Mouse (Mus musculus): ENCODE data around the gene Paqr7. TPM values are rescaled to one million over a fixed set of nuclear protein-coding genes. Genes with fewer than 3 reads are reported as not detected.

The Paqr7 gene
- polyA plus RNA-seq, 1 experiment from 2014 or later, result 2.0 TPM

DNA sequence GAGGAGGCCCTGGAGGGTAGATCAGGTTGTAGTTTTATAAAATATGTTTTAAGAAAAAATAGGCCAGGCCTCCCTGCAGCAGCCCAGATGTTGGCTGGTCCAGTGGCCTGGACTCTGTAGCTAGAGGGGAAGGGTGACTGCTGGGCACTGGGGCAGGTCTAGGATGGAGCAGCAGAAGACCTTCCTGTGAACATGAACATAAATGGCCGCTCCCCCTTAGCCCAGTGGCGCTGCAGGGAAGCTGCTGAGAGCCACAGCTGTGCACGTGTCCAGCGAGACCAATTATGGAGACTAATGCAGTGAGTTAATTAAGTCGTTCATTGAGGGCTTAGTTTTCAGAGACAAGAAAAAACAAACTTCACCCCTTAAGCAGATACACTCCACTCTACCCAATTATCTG is 29.3 kb downstream of the Paqr7 start:
- no peak overlapping the region for H3K9ac ChIP-seq (ENCODE audit: low read depth, low read length)
- H3K4me1 ChIP-seq (ENCODE audit: control insufficient read depth, insufficient read depth, low read length), result no peaks in the 10 kb centered on the region
- ATAC-seq (ENCODE audit: low read depth) (peak; percentile 57; the same call in 1 of the 2 replicates), DNase-seq (ENCODE audit: low spot score) (peak; percentile 30)
- no peak overlapping the region for H3K4me2 ChIP-seq (ENCODE audit: low read depth, low read length)
- H3K27ac ChIP-seq (replicated peaks; ENCODE audit: low read depth, low read length), result no peak overlapping the region
- H3K27me3 ChIP-seq (replicated peaks; ENCODE audit: control insufficient read depth, insufficient read depth, low read length), result no peaks in the 10 kb centered on the region
- H3K9me3 ChIP-seq (ENCODE audit: control insufficient read depth, low read length), result no peaks in the 10 kb centered on the region
- 67% methylated on average over 5 of the region's 5 CpGs for WGBS
- H3K4me3 ChIP-seq (ENCODE audit: low read depth, low read length), result no peak overlapping the region
- H3K36me3 ChIP-seq (ENCODE audit: control insufficient read depth, insufficient read depth, low read length), result peaks cover 69% of the 10 kb centered on the region

GRCm38 (mm10) chr4:134526220-134526619 is 29.7 kb downstream of the Paqr7 start:
- ATAC-seq (ENCODE audit: low read depth) (no peak), DNase-seq (ENCODE audit: low spot score) (no peak)
- WGBS, result 71% methylated on average over 5 of the region's 5 CpGs
- no peaks in the 10 kb centered on the region for H3K27me3 ChIP-seq (replicated peaks; ENCODE audit: control insufficient read depth, insufficient read depth, low read length)
- no peaks in the 10 kb centered on the region for H3K9me3 ChIP-seq (ENCODE audit: control insufficient read depth, low read length)
- no peak overlapping the region for H3K27ac ChIP-seq (replicated peaks; ENCODE audit: low read depth, low read length)
- H3K4me1 ChIP-seq (ENCODE audit: control insufficient read depth, insufficient read depth, low read length), result no peaks in the 10 kb centered on the region
- no peak overlapping the region for H3K4me3 ChIP-seq (ENCODE audit: low read depth, low read length)
- H3K9ac ChIP-seq (ENCODE audit: low read depth, low read length), result no peak overlapping the region
- H3K4me2 ChIP-seq (ENCODE audit: low read depth, low read length), result no peak overlapping the region
- peaks cover 73% of the 10 kb centered on the region for H3K36me3 ChIP-seq (ENCODE audit: control insufficient read depth, insufficient read depth, low read length)

GRCm38 (mm10) chr4:134532928-134533327 is 36.4 kb downstream of the Paqr7 start:
- 80% methylated on average over 4 of the region's 4 CpGs for WGBS
- Histone ChIP-seq H3K4me2 (ENCODE audit: low read depth, low read length) (no peak overlapping the region), H3K9me3 (ENCODE audit: control insufficient read depth, low read length) (no peaks in the 10 kb centered on the region), H3K27ac (replicated peaks; ENCODE audit: low read depth, low read length) (no peak overlapping the region), H3K9ac (ENCODE audit: low read depth, low read length) (no peak overlapping the region), H3K4me1 (ENCODE audit: control insufficient read depth, insufficient read depth, low read length) (peaks cover 13% of the 10 kb centered on the region), H3K4me3 (ENCODE audit: low read depth, low read length) (no peak overlapping the region), H3K36me3 (ENCODE audit: control insufficient read depth, insufficient read depth, low read length) (peaks cover 39% of the 10 kb centered on the region), H3K27me3 (replicated peaks; ENCODE audit: control insufficient read depth, insufficient read depth, low read length) (no peaks in the 10 kb centered on the region)
- ATAC-seq (ENCODE audit: low read depth), result no peak
- DNase-seq (ENCODE audit: low spot score), result no peak

GRCm38 (mm10) chr4:134533421-134533820 is 36.9 kb downstream of the Paqr7 start:
- peaks cover 13% of the 10 kb centered on the region for H3K4me1 ChIP-seq (ENCODE audit: control insufficient read depth, insufficient read depth, low read length)
- WGBS, result 77% methylated on average over 4 of the region's 4 CpGs
- peak overlapping the region; percentile 98 for H3K4me3 ChIP-seq (ENCODE audit: low read depth, low read length)
- no peak for DNase-seq (ENCODE audit: low spot score)
- ATAC-seq (ENCODE audit: low read depth), result no peak
- H3K4me2 ChIP-seq (ENCODE audit: low read depth, low read length), result peak overlapping the region; percentile 91
- no peaks in the 10 kb centered on the region for H3K27me3 ChIP-seq (replicated peaks; ENCODE audit: control insufficient read depth, insufficient read depth, low read length)
- 0 out of 2 replicates have a peak overlapping the region, but pooled peaks have one; percentile 93 for H3K9ac ChIP-seq (ENCODE audit: low read depth, low read length)
- H3K27ac ChIP-seq (replicated peaks; ENCODE audit: low read depth, low read length), result no peak overlapping the region
- no peaks in the 10 kb centered on the region for H3K9me3 ChIP-seq (ENCODE audit: control insufficient read depth, low read length)
- peaks cover 39% of the 10 kb centered on the region for H3K36me3 ChIP-seq (ENCODE audit: control insufficient read depth, insufficient read depth, low read length)

DNA sequence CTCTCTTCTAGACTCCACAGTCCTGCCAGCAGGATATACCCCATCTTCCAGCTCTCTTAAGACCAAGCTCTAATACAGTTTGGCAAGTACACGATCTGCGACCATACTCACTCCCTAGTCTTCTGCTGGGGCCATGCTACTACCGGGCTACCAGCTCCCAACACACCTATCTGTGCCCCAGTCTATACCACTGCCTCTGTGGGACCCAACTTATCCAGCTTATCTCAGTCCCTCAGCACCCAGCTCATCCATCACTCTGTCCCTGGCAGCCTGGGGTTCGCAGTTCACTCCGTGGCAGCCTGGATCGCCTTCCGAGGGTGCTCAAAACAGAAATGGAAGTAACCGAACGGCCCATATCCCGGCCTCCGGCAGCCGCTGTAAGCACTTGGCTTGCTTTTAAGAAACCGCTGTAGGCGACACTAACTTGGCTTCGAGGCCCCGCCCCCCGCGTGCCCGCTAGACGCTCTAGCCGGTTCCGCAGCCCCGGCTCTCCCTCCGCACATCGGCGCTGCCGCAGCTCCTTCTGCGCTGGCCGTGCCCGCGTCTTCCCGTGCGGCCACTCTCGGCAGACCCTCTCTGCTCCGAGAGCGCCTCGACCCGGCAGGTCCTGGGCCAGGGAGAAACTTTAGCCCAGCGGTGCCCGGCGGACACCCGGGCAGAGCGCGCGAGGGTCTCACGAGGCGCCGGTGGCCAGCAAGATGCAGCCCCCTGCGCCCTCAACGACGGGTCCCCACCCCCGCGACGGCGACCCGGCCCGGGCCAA is 37.8 kb downstream of the Paqr7 start:
- ATAC-seq (ENCODE audit: low read depth), result peak; percentile 1; the same call in 1 of the 2 replicates

GRCm38 (mm10) chr4:134534932-134535786 is 38.7 kb downstream of the Paqr7 start, which contains the start of gene Mtfr1l:
TSS of gene Mtfr1l (minus strand) at chr4:134535387.
- Histone ChIP-seq H3K4me2 (ENCODE audit: low read depth, low read length) (peak within 1 kb of the TSS; percentile 91), H3K4me1 (ENCODE audit: control insufficient read depth, insufficient read depth, low read length) (peaks cover 13% of the 10 kb centered on the region), H3K27me3 (replicated peaks; ENCODE audit: control insufficient read depth, insufficient read depth, low read length) (no peaks in the 10 kb centered on the region), H3K9ac (ENCODE audit: low read depth, low read length) (peak within 1 kb of the TSS; percentile 93), H3K9me3 (ENCODE audit: control insufficient read depth, low read length) (no peaks in the 10 kb centered on the region), H3K36me3 (ENCODE audit: control insufficient read depth, insufficient read depth, low read length) (peaks cover 39% of the 10 kb centered on the region), H3K4me3 (ENCODE audit: low read depth, low read length) (peak within 1 kb of the TSS; percentile 98), H3K27ac (replicated peaks; ENCODE audit: low read depth, low read length) (peak within 1 kb of the TSS; percentile 92)
- DNase-seq (ENCODE audit: low spot score), result peak; percentile 99
- under 1% methylated on average over 42 of the region's 71 CpGs for WGBS
- peak; percentile 97 for ATAC-seq (ENCODE audit: low read depth)

More for the DNA sequence above, 37.8 kb downstream of the Paqr7 start:
- H3K9me3 ChIP-seq (ENCODE audit: control insufficient read depth, low read length), result no peaks in the 10 kb centered on the region
- H3K9ac ChIP-seq (ENCODE audit: low read depth, low read length), result peak overlapping the region; percentile 93
- H3K27me3 ChIP-seq (replicated peaks; ENCODE audit: control insufficient read depth, insufficient read depth, low read length), result no peaks in the 10 kb centered on the region
- peak overlapping the region; percentile 91 for H3K4me2 ChIP-seq (ENCODE audit: low read depth, low read length)
- H3K36me3 ChIP-seq (ENCODE audit: control insufficient read depth, insufficient read depth, low read length), result peaks cover 39% of the 10 kb centered on the region
- WGBS, result under 1% methylated on average over 35 of the region's 57 CpGs
- H3K4me1 ChIP-seq (ENCODE audit: control insufficient read depth, insufficient read depth, low read length), result peaks cover 13% of the 10 kb centered on the region
- H3K4me3 ChIP-seq (ENCODE audit: low read depth, low read length), result peak overlapping the region; percentile 98
- DNase-seq (ENCODE audit: low spot score), result peak; percentile 82
- peak overlapping the region; percentile 92 for H3K27ac ChIP-seq (replicated peaks; ENCODE audit: low read depth, low read length)

DNA sequence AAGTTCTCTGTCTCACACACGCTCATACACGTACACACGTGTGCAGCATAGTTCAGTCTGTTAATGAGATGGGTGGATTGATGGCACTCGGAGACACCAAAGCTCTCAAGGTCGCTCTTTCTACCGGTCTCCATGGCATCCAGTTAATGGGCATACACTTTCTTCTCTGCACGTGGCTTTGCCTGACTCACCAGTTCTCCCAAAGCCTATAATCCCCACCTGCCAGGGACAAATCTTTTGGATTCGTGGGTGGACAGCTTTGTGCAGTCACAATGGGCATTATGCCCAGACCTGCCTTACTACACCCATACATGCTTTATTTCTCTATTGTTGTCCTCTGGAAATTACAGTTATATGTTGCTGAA is 39.3 kb downstream of the Paqr7 start:
- ATAC-seq (ENCODE audit: low read depth), result no peak; the same call in 1 of the 2 replicates
- H3K4me2 ChIP-seq (ENCODE audit: low read depth, low read length), result peak overlapping the region; percentile 91
- H3K9me3 ChIP-seq (ENCODE audit: control insufficient read depth, low read length), result no peaks in the 10 kb centered on the region
- peak overlapping the region; percentile 98 for H3K4me3 ChIP-seq (ENCODE audit: low read depth, low read length)
- peaks cover 40% of the 10 kb centered on the region for H3K36me3 ChIP-seq (ENCODE audit: control insufficient read depth, insufficient read depth, low read length)
- peak; percentile 64 for DNase-seq (ENCODE audit: low spot score)
- WGBS, result 5% methylated on average over 8 of the region's 8 CpGs
- peaks cover 13% of the 10 kb centered on the region for H3K4me1 ChIP-seq (ENCODE audit: control insufficient read depth, insufficient read depth, low read length)
- no peaks in the 10 kb centered on the region for H3K27me3 ChIP-seq (replicated peaks; ENCODE audit: control insufficient read depth, insufficient read depth, low read length)
- peak overlapping the region; percentile 93 for H3K9ac ChIP-seq (ENCODE audit: low read depth, low read length)
- H3K27ac ChIP-seq (replicated peaks; ENCODE audit: low read depth, low read length), result peak overlapping the region; percentile 84

DNA sequence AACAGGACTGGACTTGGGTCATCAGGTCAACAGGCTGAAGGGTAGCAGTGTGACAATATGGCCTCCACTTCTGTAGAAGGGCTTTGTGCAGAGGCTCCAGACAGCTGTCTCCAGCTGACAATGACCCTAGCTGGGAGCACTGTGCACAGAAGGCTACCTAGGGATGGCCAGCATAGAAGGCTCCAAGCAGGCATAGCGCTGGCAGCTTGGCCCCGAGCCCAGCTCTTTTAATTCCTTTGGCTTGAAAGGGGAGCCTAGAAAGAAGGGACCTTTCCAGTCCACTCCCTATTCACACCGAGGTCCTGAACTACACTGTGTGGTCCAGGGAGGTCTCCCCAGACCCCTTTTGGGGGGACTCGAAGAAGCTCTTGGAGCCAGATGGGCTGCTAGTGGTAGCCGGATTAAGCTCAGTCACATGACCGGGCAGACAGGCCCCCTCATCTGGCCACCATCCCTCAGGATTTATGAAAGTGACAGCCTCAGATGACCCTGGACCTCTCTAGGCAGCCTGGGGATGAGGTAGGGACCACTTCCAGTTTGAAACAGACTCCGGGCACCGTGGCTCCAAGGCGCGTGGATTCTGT is 42.6 kb downstream of the Paqr7 start:
- ATAC-seq (ENCODE audit: low read depth) (no peak), DNase-seq (ENCODE audit: low spot score) (no peak)
- no peak overlapping the region for H3K4me2 ChIP-seq (ENCODE audit: low read depth, low read length)
- no peak overlapping the region for H3K9ac ChIP-seq (ENCODE audit: low read depth, low read length)
- no peaks in the 10 kb centered on the region for H3K27me3 ChIP-seq (replicated peaks; ENCODE audit: control insufficient read depth, insufficient read depth, low read length)
- no peak overlapping the region for H3K27ac ChIP-seq (replicated peaks; ENCODE audit: low read depth, low read length)
- H3K36me3 ChIP-seq (ENCODE audit: control insufficient read depth, insufficient read depth, low read length), result peaks cover 54% of the 10 kb centered on the region
- no peak overlapping the region for H3K4me3 ChIP-seq (ENCODE audit: low read depth, low read length)
- peaks cover 6% of the 10 kb centered on the region; the same call in 1 of the 2 replicates for H3K4me1 ChIP-seq (ENCODE audit: control insufficient read depth, insufficient read depth, low read length)
- 86% methylated on average over 10 of the region's 10 CpGs for WGBS
- H3K9me3 ChIP-seq (ENCODE audit: control insufficient read depth, low read length), result no peaks in the 10 kb centered on the region
